Mouse (Mus musculus) bone marrow macrophage, adult 2 months (primary cell): ENCODE results near the gene Nckap1l.

Experiments used
- CTCF ChIP-seq: IDR thresholded peaks from 2 replicates; pipeline ENCODE4 v1.5.1; 2012; ENCODE audit warnings: low read depth, mild to moderate bottlenecking, low read length, moderate library complexity
- POLR2A ChIP-seq: IDR thresholded peaks from 2 replicates; pipeline ENCODE4 v1.6.1; 2012; ENCODE audit warnings: mild to moderate bottlenecking, low read depth, low read length, borderline replicate concordance

DNA sequence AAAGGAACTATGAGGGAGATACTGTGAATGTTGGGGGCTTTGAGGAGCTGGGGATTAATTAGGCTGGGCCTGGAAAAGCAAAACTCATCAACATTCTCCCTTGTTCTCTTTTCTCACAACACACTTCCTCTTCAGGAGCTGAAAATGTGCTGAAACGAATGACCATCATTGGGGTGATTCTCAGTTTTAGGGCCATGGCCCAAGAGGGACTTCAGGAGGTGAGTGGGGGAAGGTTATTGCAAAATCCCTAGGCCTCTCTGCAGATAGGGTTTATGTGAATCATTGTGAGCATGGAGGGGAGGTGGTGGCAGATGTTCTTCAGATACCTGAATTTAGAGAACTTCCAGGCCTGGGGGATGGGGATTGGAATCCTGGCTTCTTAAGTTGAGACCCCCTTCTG lies 33.1 kb downstream of the Nckap1l start:
- TF ChIP-seq CTCF = no peak
- TF ChIP-seq POLR2A = no peak
